Mouse (Mus musculus): ENCODE results near the gene Clec3b. TPM values are rescaled to one million over a fixed set of nuclear protein-coding genes. Genes with fewer than 3 reads are reported as not detected.

Gene Clec3b
- total RNA-seq, 2 experiments from 2014 or later, result not detected

DNA sequence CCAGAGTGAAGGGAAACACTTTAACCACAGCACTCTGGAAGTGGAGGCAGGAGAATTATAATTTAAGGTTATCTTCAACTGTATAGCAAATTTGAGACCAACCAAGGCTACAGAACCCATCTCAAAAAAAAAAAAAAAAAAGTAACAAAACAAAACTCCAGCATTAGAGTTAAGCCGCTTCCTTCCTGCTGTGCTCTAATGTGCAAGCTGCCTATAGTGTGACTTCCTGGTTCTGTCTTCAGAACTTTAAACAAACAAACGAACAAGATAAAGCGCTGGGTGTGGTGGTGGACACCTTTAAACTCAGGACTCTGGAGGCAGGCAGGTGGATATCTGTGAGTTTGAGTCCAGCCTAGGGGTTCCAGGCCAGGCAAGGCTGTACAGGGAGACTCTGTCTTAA lies 1.3 kb downstream of the Clec3b start:
- peak; percentile 62 for ATAC-seq (ENCODE audit: poor library complexity, severe bottlenecking)

DNA sequence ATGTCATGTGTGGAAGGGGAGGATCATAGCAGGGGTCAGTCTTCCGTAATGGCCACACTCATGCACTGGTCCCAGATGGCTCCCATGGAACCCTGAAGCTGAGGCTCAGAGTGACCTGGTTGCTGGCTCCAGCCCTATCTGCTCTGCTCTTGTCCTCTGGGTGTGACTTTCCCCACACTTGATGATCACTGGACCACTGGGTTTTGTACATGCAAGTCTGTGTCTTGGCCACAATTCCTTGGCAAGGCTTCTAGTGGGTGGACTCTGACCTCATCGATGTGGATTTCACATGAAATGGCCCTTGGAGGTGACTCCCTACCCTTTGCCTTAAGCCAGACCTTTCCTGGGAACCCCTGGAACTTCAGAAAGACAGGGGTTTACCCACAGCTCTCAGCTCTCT lies 2.4 kb downstream of the Clec3b start:
- no peak for ATAC-seq (ENCODE audit: poor library complexity, severe bottlenecking)

DNA sequence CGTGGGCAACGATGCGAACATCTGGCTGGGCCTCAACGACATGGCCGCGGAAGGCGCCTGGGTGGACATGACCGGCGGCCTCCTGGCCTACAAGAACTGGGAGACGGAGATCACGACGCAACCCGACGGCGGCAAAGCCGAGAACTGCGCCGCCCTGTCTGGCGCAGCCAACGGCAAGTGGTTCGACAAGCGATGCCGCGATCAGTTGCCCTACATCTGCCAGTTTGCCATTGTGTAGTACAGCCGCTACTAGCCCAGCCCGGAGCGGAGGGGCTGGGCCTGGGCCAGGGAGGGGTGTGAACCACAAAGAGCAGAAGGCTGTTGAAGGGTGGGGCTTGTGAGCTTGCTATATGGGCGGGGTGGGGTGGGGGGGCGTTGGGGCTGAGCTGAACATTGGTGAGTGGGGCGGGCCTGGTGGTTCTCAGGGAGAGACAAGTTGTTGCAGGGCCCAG lies 6.2 kb downstream of the Clec3b start:
- ATAC-seq (ENCODE audit: poor library complexity, severe bottlenecking), result no peak

DNA sequence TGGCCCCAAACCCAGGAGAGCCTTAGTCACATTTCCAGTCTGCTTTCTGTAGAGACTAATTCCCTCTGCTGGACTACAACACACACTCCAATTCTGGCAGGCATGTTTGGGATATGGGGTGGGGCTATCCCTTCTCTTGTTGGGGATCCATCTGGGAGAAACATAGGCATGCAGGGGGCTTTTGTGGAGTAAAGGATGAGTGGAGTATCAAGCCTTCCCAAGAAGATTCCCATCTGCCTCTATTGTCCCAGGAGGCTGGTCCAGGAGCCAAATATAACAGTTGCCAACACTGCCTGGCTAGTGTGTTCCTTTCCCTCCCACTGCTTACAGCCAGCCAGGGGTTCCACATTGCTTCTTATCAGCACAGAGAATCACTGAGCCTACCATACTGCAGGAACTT lies 7.0 kb downstream of the Clec3b start:
- no peak for ATAC-seq (ENCODE audit: poor library complexity, severe bottlenecking)

DNA sequence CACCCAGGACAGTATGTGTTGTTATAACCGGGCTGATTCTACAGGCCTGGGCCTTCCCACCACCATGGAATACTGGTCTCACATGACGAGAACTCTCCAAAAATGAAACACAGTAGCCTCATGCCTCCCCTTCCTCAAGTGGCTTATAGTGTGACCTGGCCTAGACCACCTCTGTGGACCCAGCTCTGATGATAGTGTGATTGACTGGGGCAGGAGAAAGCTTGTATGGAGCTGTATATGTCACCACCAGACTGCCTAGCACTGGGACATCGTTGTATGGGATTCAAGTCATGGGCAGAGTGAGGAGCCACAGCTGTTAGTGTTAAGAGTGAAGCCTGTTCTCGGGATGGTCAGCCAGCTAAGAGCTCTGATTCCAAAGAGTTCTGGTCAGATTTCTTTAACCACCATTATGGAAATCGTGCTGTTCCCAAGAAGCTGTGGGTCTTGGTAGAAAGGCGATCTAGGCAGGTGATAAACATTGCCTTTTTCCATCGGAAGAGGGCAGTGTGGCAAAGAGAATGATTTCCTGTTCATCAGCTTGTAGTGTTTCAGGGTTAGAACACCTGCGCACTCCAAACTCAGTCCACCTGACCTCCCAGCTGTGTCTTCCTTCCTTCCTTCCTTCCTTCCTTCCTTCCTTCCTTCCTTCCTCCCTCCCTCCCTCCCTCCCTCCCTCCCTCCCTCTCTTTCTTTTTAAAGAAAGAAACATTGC lies 7.5 kb downstream of the Clec3b start:
- ATAC-seq (ENCODE audit: poor library complexity, severe bottlenecking), result peak; percentile 53

DNA sequence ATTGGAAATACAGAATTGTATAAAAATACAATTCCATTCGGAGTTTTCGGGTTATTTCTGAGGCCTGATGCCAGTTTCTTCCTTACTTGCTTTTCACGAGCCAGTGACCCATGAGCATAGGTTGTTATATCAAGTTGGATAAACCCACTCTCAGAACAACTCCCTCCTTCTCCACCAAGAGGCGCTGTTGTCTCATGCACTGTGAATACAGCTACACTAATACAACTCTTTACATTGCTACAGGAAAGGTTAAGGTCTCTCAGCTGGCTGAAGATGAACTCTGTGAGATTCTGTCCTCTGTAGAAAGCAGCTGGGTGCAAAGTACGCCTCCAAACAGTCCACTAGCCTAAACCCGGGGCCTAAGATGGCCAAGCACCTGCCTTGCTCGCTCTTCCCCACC lies 8.6 kb downstream of the Clec3b start:
- ATAC-seq (ENCODE audit: poor library complexity, severe bottlenecking), result peak; percentile 73

DNA sequence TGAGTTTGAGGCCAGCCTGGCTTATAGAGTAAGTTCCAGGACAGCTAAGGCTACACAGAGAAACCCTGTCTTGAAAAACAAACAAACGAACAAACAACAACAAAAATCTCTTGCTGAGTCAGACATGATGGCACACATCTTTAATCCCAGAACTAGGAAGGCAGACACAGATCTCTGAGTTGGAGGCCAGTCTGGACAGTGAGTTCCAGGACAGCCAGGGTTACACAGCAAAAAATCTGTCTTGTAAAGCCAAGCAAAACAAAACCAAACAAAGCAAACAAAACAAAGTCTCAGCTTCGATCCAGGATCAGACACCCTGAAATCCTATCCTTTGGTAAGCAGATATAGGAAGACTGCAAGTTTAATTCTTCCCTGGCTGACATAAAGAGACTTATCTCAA lies 11.0 kb downstream of the Clec3b start:
- no peak for ATAC-seq (ENCODE audit: poor library complexity, severe bottlenecking)

DNA sequence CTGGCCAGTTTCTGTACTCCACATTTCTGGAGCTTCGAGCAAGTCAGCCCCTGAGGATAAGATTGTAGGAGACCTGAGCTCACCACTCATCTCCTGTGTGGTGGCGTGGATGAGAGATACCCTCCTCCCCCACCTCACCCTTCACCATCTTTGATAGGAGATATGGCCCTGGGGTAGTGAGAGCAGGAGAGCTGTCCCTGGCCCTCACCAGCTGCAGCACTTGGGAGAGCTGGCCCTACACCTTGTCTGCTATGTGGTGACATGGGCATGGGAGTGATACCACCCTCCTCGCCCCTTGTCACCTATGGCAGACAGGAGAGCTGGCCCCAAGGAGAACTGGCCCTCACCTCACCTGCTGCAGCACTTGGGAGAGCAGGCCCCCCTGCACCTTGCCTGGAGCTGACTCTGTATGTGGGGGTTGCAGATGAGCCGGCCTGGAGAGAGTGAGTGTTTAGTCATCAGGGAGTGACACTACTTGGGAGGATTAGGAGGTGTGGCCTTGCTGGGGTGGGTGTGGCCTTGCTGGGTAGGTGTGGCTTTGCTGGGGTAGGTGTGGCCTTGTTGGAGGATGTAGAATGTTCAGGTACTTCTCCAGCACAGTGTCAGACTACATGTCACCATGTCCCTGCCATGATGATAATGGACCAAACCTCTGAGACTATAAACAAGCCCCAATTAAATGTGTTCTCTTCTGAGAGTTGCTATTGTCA lies 12.4 kb downstream of the Clec3b start:
- ATAC-seq (ENCODE audit: poor library complexity, severe bottlenecking), result no peak

DNA sequence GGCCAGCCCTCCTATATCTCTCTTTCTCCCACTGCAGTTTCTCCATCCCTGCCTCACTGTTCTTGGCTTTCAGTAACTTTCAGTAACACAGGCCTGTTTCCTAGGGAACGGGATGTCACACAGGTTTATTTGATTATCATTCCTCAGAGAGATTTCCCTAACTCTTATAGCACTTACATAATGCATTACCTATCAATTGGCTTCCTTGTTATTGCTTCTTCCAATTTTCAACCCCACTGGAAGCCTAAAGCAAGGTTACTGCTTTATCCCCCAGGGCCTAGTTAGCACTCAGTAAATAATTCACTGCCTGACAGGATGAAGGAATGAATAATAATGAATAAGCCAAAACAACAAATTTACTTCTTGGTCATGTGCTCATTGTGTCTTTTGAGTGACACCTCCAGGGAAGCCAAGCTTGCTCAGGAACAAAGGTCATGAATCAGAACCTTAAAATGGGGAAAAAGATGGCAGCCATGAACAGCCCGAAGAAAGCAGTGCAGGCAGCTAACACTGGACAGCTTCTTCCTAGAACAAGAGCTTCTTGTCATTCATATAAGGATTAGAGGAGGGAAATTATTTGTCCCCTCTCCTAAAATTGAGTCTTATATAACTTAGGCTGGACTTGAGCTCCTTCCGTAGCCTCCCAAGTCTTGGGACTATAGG lies 15.2 kb downstream of the Clec3b start:
- ATAC-seq (ENCODE audit: poor library complexity, severe bottlenecking), result no peak

DNA sequence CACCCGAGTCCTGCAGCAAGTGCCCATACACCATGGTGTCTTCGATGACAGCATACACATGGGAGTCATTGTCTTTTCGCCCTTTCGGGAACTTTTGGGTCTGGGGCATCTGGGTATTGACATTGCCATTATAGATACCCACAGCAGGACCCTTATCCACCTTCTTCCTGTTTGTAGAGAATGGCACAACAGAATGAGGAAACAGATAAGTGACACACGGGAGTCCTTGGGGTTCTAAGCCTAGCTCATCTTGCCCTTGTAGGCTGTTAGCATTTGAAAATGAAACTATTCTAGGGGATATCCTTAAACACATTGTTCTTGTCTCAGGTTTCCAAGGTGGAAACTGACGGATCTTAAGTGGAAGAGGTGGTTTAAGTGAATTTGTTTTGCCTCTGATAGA lies 23.0 kb downstream of the Clec3b start:
- ATAC-seq (ENCODE audit: poor library complexity, severe bottlenecking), result peak; percentile 34; the same call in 1 of the 2 replicates

DNA sequence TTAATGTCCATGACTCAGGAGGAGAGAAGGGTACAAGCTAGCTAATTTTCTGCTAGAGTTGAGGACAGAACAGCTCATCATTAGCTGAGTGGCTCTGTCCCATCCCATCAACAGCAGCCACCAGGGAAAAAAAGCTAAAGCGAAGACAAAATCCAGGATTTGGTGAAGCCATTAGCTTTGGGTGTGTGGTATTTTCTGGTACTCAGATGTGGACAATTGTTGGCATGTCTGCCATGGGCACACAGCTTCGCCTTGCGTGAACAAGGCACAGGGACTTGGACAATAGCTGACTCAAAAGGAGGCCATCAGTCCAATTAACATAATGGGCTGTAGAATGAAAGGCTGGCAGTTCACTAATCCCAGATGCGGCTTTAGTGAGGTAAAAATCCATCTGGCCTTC lies 23.6 kb downstream of the Clec3b start:
- no peak for ATAC-seq (ENCODE audit: poor library complexity, severe bottlenecking)

DNA sequence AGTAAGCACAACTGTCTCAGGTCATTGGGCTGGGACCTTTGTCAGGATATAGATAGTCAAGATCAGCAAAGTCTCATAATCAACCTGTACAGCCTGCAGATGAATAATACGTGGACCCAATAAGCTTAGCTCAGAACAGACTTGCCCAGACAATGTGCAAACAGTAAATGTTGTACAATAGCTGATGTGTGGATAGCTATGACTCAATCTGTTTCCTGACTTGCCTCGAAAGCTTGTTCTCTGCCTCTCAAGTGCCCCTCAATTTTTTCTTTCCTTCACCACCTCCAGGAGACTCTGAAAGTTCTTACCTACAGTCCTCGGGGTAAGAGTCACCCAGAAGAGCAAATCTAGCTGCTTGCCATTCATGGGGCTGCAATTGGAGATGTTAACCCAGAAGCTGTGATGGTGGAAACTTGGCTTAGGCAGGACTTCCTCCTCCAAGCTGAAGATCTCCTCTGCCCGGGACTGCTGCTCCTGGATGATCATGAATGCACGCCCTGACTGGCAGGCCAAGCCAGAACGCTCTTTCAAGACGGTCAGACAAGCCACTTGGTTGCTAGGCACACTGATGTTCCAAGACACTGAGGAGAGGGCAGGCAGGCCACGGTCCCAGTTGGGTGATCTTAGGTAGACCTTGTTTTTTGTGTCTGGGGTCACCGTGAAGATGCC lies 26.8 kb downstream of the Clec3b start:
- ATAC-seq (ENCODE audit: poor library complexity, severe bottlenecking), result peak; percentile 66

DNA sequence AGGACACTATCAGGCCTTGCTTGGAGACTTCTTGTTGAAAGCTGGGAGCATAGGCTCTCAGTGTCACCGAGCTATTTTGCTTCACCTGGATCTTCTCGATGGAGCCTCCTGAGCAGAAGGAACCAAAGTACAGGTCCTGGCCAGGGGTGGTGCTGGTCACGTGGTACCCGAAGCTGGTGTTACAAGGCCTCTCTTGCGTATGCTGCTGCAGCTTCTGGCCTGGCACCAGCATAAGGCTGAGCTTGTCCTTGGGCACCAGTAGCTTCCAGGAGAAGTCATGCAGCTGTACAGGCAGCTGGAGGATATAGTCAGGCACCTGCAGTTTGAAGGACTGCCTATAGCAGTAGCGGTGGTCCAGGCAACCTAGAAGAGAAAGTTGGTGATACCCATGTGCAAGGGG lies 29.3 kb downstream of the Clec3b start:
- no peak for ATAC-seq (ENCODE audit: poor library complexity, severe bottlenecking)

DNA sequence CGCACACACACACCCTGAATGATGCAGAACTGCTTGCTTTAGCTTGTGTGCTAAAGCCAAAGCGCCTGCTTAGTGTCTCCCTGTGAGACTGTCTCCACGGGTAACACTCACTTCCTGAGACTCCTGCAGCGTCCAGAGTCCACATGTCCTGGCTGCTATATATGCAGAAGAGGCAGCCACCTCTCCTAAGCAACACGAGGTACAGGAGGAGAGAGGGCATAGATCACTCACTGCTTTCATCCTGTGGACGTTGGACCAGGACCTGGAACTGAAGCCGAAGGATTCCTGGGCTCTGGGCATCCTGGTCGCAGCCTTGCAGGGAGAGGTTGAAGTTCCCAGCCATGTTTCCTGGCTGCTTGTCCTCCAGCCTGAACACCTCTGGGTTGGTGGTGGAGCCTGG lies 32.5 kb downstream of the Clec3b start:
- no peak for ATAC-seq (ENCODE audit: poor library complexity, severe bottlenecking)

DNA sequence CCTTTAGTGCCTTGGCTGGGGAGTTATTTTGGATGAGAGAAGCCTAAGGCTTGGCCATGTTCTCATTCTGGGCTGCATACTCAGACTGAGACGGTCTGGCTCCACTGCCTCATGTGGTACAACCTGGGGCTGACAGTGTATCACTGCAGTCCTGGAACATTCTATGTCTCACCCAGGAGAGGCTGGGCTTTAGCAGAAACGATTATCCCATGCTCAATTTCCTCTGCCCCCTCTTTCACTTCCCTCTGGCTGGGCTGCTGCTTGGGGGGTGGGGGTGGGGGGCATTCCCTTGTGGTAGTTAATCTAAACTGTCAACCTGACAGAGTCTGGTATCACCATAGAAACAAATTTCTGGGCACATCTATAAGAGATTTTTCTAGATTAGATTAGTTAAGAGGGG lies 34.8 kb downstream of the Clec3b start:
- peak; percentile 24; the same call in 1 of the 2 replicates for ATAC-seq (ENCODE audit: poor library complexity, severe bottlenecking)

DNA sequence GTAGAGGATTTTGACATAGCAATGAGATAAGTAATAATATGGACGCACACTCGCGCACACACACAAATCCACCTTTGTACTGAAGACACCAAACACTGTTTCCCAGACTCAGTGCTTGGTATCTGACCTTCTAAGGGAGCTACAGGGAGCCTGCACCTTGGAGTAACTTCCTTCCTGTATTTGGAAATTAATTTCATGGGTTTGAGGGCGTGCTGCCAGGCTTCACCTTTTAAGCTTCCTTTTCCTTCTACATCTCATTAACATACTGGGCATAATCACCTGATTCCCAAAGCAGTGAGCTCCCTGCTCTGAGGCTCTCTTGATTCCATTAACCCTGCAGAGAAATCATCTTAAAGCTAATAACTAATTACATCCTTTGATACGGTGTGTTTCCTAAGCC lies 35.4 kb downstream of the Clec3b start:
- peak; percentile 56 for ATAC-seq (ENCODE audit: poor library complexity, severe bottlenecking)

DNA sequence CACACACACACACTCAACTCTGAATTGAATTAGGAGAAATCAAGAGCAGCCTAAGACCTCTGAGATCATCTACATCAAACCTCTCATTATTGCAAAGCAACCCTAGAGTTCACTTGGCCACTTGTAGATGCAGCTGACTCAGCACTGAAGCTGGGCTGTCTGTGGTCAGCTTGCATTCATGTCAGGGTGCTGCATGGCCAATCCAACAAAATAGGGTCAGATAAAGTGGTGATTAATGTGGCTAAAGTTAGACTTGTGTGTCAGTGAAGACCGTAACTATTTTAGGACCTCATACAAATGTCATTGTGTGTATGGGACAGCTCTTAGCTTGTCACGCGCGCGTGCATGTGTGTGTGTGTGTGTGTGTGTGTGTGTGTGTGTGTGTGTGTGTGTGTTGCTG lies 36.8 kb downstream of the Clec3b start:
- no peak for ATAC-seq (ENCODE audit: poor library complexity, severe bottlenecking)

DNA sequence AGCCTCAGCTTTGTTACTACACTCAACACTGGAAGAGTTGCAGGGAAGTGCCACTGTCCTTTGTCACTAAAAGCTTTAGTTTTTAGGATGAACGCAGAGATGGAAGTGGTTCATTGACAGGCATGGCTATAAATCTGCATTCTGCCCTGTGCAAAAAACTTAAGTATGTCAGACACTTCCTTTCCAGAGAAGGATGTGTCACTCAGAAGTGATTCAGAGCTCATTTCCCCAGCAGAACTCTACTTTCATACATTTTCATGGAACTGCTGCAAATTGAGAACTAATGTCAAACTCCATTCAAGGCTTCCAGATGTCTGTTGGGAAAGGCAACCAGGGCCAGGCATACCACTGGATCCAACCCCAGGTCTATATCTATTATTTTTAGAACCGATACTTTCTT lies 37.5 kb downstream of the Clec3b start:
- ATAC-seq (ENCODE audit: poor library complexity, severe bottlenecking), result no peak

DNA sequence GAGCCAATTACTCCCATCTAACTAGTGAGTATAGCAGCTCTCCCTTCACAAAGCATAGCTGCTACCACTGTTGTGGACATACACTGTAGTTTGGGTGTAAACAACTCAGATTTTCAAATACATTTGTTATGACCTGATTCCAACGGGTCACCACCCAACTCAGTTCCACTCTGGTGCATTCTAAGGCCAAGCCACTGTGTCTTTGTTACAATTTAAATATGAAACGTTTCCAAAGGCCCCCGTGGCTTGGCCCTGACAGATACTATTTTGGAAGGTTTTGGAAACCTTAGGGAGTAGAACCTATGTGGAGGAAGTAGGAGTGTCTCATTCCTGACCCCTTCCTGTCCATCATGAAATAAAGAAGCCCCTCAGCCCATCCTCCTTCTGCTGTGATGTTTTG lies 49.4 kb downstream of the Clec3b start:
- no peak for ATAC-seq (ENCODE audit: poor library complexity, severe bottlenecking)

DNA sequence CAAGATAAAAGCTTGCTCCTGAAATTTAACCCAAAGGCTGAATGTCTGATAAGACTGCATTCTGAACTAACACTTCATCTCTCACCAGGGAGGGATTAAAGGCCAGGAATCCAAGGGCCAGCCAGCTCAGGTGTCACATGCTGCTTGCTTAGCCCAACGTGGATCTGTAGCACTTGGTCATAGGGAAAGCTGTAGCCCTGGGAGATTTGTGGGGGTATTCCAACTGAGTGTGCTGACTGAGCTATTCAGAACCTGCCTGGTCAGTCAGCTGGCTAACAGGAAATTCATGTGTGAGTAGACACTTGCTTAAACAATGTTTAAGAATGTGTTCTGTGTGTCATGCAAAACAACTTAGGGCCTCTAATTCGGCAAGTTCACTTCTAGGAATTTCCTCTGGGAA lies 55.8 kb downstream of the Clec3b start:
- no peak for ATAC-seq (ENCODE audit: poor library complexity, severe bottlenecking)

DNA sequence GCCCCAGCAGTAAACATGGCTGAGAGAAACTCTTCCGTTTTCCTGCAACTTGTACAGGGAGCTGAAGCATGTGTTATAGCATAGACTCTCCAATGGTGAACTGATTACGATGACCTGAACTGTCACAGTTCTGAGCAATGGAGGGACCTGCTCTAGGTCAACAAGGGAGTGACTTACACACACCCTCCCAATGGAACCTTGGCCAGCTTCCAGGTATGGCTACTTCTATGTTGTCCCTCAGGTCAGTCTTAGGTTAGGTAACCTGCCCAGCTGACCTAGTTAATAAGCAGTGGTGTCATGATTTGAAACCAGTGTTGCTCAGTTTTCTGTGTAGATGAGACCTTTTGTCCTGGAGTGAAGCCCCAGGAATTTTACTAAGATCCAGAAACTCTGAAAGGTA lies 56.2 kb downstream of the Clec3b start:
- no peak for ATAC-seq (ENCODE audit: poor library complexity, severe bottlenecking)

Measured in megakaryocyte, adult 5-6 weeks (primary cell).